Mouse (Mus musculus): ENCODE measurements around the gene Olfr102.
A peak's percentile ranks its signal among the peaks of the same experiment; 100 is the strongest.

Olfr102 gene

DNA sequence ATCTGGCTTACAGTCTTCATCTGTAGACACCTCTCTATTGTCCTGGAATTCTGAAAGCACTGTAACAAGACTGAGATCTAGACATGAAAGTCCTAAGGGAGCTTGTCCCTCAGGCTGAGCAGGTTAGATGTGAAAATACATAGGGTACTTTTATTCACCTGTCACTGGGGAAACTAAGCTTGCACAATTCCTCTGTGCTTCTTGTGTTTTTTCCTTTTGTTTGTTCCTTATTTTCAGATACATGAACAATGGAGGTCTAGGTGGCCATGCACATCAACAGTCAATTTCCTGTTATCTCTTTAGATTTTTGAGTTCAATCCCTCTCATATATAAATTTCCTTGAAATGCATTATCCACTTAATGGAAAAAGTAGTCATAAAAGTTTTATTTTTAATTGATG lies at the start of gene Olfr102:
Gene Olfr102, minus strand, starts transcription at position 101 of the 400 bp plus-strand sequence.
- no peak for DNase-seq (ENCODE audit: low spot score)

DNA sequence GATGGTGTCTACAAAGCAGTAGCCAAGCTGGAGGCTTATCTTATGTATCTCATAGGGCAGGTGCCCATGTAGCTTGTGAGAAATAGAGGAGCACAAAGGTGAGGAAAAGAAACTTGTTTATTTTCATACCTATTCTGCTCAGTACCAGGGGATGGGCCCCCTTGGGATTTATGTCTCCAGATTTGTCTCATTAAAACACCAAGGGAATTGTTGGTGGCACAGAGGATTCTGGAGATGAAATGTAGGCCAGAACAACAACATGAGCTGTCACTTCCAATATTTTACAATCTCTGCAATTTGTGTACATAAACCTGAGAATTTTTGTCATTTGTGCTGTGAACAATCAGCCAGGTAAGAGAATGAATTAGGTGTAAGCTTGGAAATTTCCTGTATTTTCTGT lies 42.4 kb upstream of the Olfr102 start, which contains the start of gene Olfr104-ps:
Gene Olfr104-ps, plus strand, starts transcription at position 301 of the 400 bp plus-strand sequence.
- DNase-seq (ENCODE audit: low spot score): no peak

DNA sequence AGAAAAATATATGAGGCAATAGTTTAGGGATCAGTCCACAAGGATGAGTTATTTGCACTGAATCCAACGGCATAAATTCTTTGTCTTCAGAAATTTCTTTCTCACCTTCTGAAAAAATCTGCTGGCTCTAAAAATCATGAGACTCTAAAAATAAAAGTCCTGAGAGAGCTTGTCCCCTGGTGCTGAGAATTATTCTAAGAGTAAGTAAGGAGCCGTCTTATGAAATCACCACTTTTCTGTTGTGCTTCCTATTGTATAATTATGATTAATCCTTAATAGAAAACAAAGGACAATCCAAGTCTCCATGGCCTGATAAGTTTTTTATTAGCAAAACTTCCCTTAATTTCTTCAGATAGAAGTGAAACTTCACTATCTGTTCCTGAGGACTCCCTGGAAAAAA lies 22.7 kb upstream of the Olfr102 start, which contains the start of gene Olfr103:
Gene Olfr103, minus strand, starts transcription at position 101 of the 400 bp plus-strand sequence.
- DNase-seq (ENCODE audit: low spot score): no peak

DNA sequence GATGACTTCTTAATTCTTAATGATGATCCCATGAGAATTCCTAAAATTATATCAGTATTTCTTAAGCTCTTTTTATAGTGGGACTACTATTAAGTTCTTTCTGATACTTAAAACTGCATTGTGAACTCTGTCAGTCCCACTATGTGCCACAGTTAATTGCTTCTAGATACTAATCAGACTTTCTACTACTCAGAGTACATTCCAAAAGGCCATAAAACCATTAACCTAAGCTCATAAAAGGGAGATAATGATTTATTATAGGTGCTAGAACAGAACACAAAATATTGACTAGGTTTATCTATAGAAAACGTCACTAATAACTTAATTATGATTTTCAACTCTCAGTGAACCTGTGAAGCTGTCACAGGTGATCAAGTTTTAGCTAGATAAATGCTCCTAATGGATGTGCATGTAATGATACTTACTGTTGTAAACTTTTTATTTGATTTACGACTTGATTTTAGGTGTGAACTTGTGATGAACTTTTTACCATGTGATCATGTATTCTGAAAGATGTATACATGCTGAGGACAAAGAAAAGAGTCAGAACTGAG lies 6.6 kb downstream of the Olfr102 start:
- DNase-seq (ENCODE audit: low spot score): no peak

DNA sequence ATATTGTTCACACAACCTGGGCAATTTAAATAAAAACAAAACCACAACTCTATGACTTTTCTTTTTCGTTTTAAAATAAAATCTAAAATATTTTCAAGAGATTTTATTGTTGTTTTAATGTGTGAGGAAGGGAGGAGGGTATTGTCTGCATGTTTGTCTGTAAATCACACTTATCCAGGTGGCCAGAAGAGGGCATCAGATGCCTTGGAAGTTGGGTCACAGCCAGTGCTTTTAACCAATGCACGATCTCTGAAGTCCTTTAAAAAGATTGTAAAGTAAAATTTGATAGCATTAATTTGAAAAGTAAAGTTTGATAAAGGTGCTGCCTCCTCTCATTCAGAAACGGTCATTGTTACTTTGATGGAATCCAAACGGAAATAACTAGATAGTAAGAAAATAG lies 8.4 kb downstream of the Olfr102 start:
- DNase-seq (ENCODE audit: low spot score): no peak

DNA sequence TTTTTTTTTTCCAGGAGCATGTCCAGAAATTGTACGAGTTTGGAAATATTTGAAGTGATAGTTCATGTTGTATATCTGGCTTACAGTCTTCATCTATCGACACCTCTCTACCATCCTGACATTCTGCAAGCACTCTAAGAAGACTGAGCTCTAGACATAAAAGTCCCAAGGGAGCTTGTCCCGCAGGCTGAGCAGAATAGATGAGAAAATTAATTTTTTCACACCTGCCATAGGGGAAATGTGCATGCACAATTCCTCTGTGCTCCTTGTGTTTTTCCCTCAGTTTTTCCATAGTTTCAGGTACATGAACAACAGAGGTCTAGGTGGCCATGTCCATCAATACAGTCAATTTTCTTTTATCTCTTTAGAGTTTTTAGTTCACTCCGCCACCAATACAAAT lies 12.6 kb downstream of the Olfr102 start, which contains the start of gene Olfr101:
Gene Olfr101, minus strand, starts transcription at position 101 of the 400 bp plus-strand sequence.
- DNase-seq (ENCODE audit: low spot score): no peak

DNA sequence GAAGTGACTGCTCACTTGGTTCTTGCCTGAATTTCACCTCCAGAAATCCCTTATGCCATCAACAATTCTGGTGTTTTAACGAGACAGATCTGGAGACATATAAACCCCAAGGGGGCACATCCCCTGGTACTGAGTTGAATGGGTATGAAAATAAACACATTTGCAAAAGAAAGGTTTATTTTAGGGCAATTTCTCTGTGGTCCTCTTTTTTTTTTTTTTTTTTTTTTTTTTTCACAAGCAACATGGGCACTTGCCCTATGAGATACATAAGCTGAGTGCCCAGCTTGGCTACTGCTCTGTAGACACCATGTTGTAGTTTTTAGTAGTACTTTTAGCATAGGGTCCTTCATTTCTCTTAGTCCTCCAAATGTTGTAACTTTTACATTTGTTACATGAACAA lies 33.5 kb downstream of the Olfr102 start, which contains the start of gene Olfr99:
Gene Olfr99, minus strand, starts transcription at position 101 of the 400 bp plus-strand sequence.
- no peak for DNase-seq (ENCODE audit: low spot score)

DNA sequence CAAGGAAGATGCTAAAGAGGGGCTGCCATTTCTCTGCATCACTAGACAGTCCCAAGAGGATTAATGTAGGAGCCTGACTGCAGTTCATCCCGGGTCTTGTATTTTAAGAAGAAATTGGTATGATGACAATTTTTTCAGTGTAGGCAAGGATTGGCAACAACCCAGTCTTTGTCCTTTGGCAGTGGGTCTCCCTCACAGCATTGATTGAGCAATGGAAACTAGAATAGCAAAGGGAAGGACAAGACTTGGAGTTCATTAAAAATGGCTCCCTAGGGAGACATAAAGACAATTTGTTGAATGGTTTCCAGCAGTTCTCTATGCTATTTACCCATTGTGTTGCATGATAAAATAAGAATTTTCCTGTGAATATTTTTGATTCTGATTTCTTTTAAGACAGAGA lies 36.5 kb downstream of the Olfr102 start:
- DNase-seq (ENCODE audit: low spot score): no peak

DNA sequence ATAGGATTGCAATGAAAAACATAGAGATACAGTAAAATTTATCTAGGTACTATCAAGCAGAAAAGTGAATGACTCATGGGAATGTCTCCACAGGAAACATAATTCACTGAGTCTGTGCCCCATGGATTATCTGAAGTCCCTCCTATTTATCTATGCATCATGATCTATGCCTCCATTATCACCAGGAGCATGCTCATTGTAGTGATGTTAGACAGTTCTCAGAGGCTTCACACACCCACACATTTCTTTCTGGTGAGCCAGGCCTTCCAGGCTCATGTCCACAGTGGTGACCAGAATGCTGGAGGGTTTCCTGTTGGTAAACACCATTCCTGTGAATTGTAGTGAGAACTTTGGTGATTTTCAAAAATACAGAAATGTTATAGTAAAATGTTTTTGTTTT lies 40.3 kb downstream of the Olfr102 start:
- no peak for DNase-seq (ENCODE audit: low spot score)

DNA sequence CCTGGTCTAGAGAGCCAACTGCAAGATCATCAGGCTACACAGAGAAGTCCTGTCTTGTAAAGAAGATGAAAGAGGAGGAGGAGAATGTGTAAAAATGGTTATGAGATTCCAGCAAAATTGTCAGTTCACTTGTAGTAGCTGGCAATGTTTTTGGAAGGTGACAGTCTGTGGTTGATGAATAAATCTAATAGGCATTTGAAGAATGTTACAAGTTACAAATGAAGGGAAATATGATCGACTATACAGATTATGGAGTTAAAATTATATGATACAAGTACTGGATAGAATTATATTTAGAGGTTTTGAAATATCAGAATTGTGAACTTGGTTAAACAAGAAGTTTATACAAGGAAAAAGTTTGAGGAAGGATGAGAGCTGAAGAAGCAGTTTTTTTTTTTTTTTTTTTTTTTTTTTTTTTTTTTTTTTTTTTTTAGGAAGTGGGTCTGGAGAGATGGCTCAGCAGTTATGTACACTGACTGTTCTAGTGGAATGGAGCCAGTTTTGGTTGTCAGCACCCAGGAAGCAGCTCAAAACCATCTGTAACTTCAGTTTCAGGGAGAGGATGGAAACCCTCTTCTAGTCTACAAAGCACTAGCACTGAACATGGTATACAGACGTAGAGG lies 41.1 kb downstream of the Olfr102 start:
- DNase-seq (ENCODE audit: low spot score): no peak

DNA sequence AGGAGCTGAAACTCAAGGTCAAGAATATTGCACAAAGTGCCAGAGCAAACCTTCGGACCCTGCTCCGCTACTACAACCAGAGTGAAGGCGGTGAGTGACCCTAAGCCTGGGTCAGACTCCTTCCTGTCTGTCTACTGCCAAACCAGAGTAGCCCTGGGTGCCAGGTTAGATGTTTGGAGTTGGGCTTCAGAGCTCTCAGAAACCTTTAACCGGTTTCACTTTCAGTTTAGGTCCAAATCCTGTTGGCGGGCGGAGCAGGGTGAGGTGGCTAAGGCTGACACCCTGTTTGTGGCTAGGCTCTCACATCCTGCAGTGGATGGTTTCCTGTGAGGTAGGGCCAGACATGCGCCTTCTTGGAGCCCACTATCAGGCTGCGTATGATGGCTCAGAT lies 46.2 kb downstream of the Olfr102 start:
- DNase-seq (ENCODE audit: low spot score): no peak

DNA sequence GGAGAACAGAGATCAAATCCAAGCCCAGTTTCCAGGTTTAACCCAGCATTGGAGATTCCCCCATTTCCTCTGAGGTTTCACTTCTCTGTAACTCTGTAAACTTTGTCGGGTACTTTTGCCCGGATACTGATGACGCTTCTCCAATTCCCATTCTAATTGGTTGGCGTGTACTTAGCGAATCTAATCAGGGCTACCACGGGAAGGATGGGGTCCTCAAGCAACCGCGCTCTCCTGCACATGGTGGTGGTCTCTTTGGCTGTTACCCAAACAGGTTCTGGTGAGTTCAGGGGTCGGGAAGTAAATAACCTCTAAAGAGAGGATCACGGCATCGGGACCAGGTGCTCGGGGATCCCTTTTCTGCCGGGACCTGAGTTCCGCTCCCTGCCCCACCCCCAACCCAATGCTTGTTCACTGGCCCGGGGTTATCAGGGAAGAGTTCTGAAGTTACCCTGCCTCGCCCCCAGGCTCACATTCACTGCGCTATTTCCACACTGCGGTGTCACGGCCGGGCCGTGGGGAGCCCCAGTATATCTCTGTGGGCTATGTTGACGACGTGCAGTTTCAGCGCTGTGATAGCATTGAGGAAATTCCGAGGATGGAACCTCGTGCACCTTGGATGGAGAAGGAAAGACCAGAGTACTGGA lies 46.7 kb downstream of the Olfr102 start, which contains the start of gene H2-M3:
Gene H2-M3, plus strand, starts transcription at position 163 of the 644 bp plus-strand sequence.
- DNase-seq (ENCODE audit: low spot score): peak; percentile 79

DNA sequence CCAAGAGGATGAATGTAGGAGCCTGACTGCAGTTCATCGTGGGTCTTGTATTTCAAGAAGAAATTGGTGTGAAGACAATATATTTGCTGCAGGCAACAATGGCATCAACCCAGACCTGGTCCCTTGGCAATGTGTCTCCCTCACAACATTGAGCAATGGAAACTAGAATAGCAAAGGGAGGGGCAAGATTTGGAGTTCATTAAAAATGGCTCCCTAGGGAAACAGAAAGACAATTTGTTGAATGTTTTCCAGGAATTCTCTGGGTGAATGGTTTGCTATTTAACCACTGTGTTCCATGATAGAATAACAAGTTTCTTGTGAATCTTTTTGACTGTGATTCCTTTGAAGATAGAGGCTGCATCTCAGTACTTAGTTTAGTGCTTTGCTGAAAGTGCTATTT lies 53.2 kb downstream of the Olfr102 start, which contains the start of gene Olfr98:
Gene Olfr98, minus strand, starts transcription at position 124 of the 400 bp plus-strand sequence.
- no peak for DNase-seq (ENCODE audit: low spot score)
